Comparison of ENCODE assay signal across 8 mouse cellular contexts in genomic region chr5:135962125-135962491, GRCm38 (mm10). TPM values are rescaled to one million over a fixed set of nuclear protein-coding genes. Genes with fewer than 3 reads are reported as not detected.
DNase-seq lines count a peak whose midpoint lies in the region; ATAC-seq and TF ChIP-seq lines count a peak whose summit lies in the region.

No protein-coding gene starts in this region.

- peak overlapping the region; percentile 74 for H3K9ac ChIP-seq in heart, embryonic 16.5 days (ENCODE audit: low read length)
- H3K9ac ChIP-seq in MEL (ENCODE audit: control insufficient read depth, low read depth, low read length, poor library complexity, severe bottlenecking): peak overlapping the region; percentile 67
- H3K9ac ChIP-seq in hindbrain, embryonic 12.5 days: peak overlapping the region; percentile 63
- H3K9ac ChIP-seq in midbrain, embryonic 12.5 days (replicated peaks): peak overlapping the region; percentile 37

- under 1% methylated on average over 11 of the region's 11 CpGs for whole genome bisulfite sequencing in heart, embryonic 16.5 days
- 1% methylated on average over 11 of the region's 11 CpGs for WGBS in hindbrain, embryonic 12.5 days
- WGBS in midbrain, embryonic 12.5 days: 1% methylated on average over 11 of the region's 11 CpGs

- H3K79me2 ChIP-seq in MEL (ENCODE audit: control insufficient read depth, insufficient read depth, low read length, poor library complexity): peaks cover 4% of the 10 kb centered on the region; the same call in 1 of the 2 replicates

- ATAC-seq in heart, embryonic 16.5 days (replicated peaks; ENCODE audit: extremely low read depth, insufficient read depth, low FRiP score): no peak
- no peak for ATAC-seq in hindbrain, embryonic 12.5 days (ENCODE audit: low FRiP score)
- no peak for ATAC-seq in midbrain, embryonic 12.5 days (ENCODE audit: low FRiP score, low read depth)

- no peak; a peak in 1 of 4 replicates for TF ChIP-seq POLR2A in MEL (IDR thresholded peaks at IDR 0.05; ENCODE audit: control insufficient read depth in 1 of 2, insufficient read depth in 1 of 2, low read depth in 1 of 2, low read length in 2 of 2, poor library complexity in 1 of 2)

- H3K4me2 ChIP-seq in heart, embryonic 16.5 days (ENCODE audit: low read depth, low read length): peak overlapping the region; percentile 80
- H3K4me2 ChIP-seq in hindbrain, embryonic 12.5 days (replicated peaks): peak overlapping the region; percentile 89
- H3K4me2 ChIP-seq in midbrain, embryonic 12.5 days (replicated peaks): peak overlapping the region; percentile 92

- peak in 1 of 2 experiments; percentile 26; a peak in 1 of 4 replicates for TF ChIP-seq EP300 in MEL (IDR thresholded peaks at IDR 0.05; ENCODE audit: low read depth in 1 of 2, low read length in 2 of 2)

- no peaks in the 10 kb centered on the region for H3K9me3 ChIP-seq in heart, embryonic 16.5 days (replicated peaks; ENCODE audit: control insufficient read depth, low read length)
- H3K9me3 ChIP-seq in MEL (replicated peaks; ENCODE audit: insufficient read depth, low read length): no peaks in the 10 kb centered on the region
- H3K9me3 ChIP-seq in hindbrain, embryonic 12.5 days (replicated peaks): no peaks in the 10 kb centered on the region
- H3K9me3 ChIP-seq in midbrain, embryonic 12.5 days: no peaks in the 10 kb centered on the region

- no peak for DNase-seq in heart, adult 11 months
- DNase-seq in MEL (ENCODE audit: low read depth, low spot score): no peak
- DNase-seq in ovary, adult 18-20 months (ENCODE audit: low spot score): no peak
- no peak for DNase-seq in layer of hippocampus, adult 9-11 months
- no peak for DNase-seq in adrenal gland, postnatal 36 days

- peak overlapping the region; percentile 64 for H3K4me3 ChIP-seq in heart, embryonic 16.5 days (ENCODE audit: low read length)
- peak overlapping the region; percentile 53 to 58 for H3K4me3 ChIP-seq in MEL (ENCODE audit: control insufficient read depth in 1 of 2, insufficient read depth in 1 of 2, low read depth in 2 of 2, low read length in 2 of 2)
- peak overlapping the region; percentile 52 for H3K4me3 ChIP-seq in hindbrain, embryonic 12.5 days
- peak overlapping the region; percentile 59 for H3K4me3 ChIP-seq in midbrain, embryonic 12.5 days

- TF ChIP-seq RAD21 in MEL (IDR thresholded peaks at IDR 0.05; ENCODE audit: low read depth, low read length): no peak

- no peaks in the 10 kb centered on the region for H3K27me3 ChIP-seq in heart, embryonic 16.5 days (ENCODE audit: control insufficient read depth, insufficient read depth, low read length)
- H3K27me3 ChIP-seq in MEL (ENCODE audit: control insufficient read depth in 1 of 2, insufficient read depth in 2 of 2, low read length in 2 of 2): no peaks in the 10 kb centered on the region
- H3K27me3 ChIP-seq in hindbrain, embryonic 12.5 days: peaks cover 7% of the 10 kb centered on the region
- H3K27me3 ChIP-seq in midbrain, embryonic 12.5 days: peaks cover 16% of the 10 kb centered on the region

- H3K4me1 ChIP-seq in heart, embryonic 16.5 days (ENCODE audit: control insufficient read depth, insufficient read depth, low read length): peaks cover 14% of the 10 kb centered on the region
- peaks cover 4 to 19% of the 10 kb centered on the region in 2 experiments; a peak in 3 of 4 replicates for H3K4me1 ChIP-seq in MEL (ENCODE audit: control insufficient read depth in 1 of 2, insufficient read depth in 2 of 2, low read length in 2 of 2)
- H3K4me1 ChIP-seq in hindbrain, embryonic 12.5 days: peaks cover 18% of the 10 kb centered on the region
- H3K4me1 ChIP-seq in midbrain, embryonic 12.5 days: peaks cover 16% of the 10 kb centered on the region

- H3K36me3 ChIP-seq in heart, embryonic 16.5 days (ENCODE audit: control insufficient read depth, insufficient read depth): no peaks in the 10 kb centered on the region
- peaks cover 0 to 17% of the 10 kb centered on the region in 2 experiments; a peak in 2 of 4 replicates for H3K36me3 ChIP-seq in MEL (ENCODE audit: control insufficient read depth in 1 of 2, insufficient read depth in 2 of 2, low read length in 2 of 2)
- no peaks in the 10 kb centered on the region for H3K36me3 ChIP-seq in hindbrain, embryonic 12.5 days
- no peaks in the 10 kb centered on the region for H3K36me3 ChIP-seq in midbrain, embryonic 12.5 days

- TF ChIP-seq CTCF in MEL (IDR thresholded peaks at IDR 0.05 in 2 of 3, conservative IDR thresholded peaks at IDR 0.05 in 1 of 3; ENCODE audit: control insufficient read depth in 1 of 3, insufficient read depth in 1 of 3, low read depth in 2 of 3, low read length in 3 of 3, poor library complexity in 1 of 3, severe bottlenecking in 1 of 3): no peak

- peak overlapping the region; percentile 98 for H3K27ac ChIP-seq in heart, embryonic 16.5 days (ENCODE audit: low read length)
- peak overlapping the region; percentile 85 for H3K27ac ChIP-seq in MEL (ENCODE audit: control insufficient read depth, low read depth, low read length)
- H3K27ac ChIP-seq in hindbrain, embryonic 12.5 days: peak overlapping the region; percentile 96
- H3K27ac ChIP-seq in midbrain, embryonic 12.5 days (replicated peaks): peak overlapping the region; percentile 95

TF ChIP-seq in MEL, 35 proteins besides CTCF, POLR2A, EP300 and RAD21:
- TF ChIP-seq CHD1 (IDR thresholded peaks at IDR 0.05; ENCODE audit: low read depth, low read length) (no peak; the same call in 1 of the 2 replicates), ETS1 (IDR thresholded peaks at IDR 0.05; ENCODE audit: low read depth, low read length) (peak; percentile 8; the same call in 1 of the 2 replicates), RCOR1 (IDR thresholded peaks at IDR 0.05; ENCODE audit: low read depth, low read length) (0 out of 2 replicates have a peak, but pooled peaks have one; percentile 39), MAZ (IDR thresholded peaks at IDR 0.05; ENCODE audit: low read depth, low read length) (peak; percentile 76), MXI1 (IDR thresholded peaks at IDR 0.05; ENCODE audit: low read depth, low read length) (no peak; the same call in 1 of the 2 replicates), BHLHE40 (IDR thresholded peaks at IDR 0.05; ENCODE audit: borderline replicate concordance, low read depth, low read length) (0 out of 2 replicates have a peak, but pooled peaks have one; percentile 7), POLR2AphosphoS2 (IDR thresholded peaks at IDR 0.05; ENCODE audit: low read length) (peak; percentile 27), TBP (IDR thresholded peaks at IDR 0.05; ENCODE audit: low read depth, low read length) (0 out of 2 replicates have a peak, but pooled peaks have one; percentile 38), E2F4 (IDR thresholded peaks at IDR 0.05; ENCODE audit: borderline replicate concordance, low read depth, low read length) (no peak), SIN3A (IDR thresholded peaks at IDR 0.05; ENCODE audit: low read length) (peak; percentile 66), NELFE (IDR thresholded peaks at IDR 0.05; ENCODE audit: low read depth, low read length) (peak; percentile 64; the same call in 1 of the 2 replicates), SMC3 (IDR thresholded peaks at IDR 0.05; ENCODE audit: low read depth, low read length) (no peak), NRF1 (IDR thresholded peaks at IDR 0.05; ENCODE audit: insufficient read depth, low read depth, low read length, poor library complexity, severe bottlenecking) (no peak), MYC (IDR thresholded peaks at IDR 0.05; ENCODE audit: low read depth, low read length) (no peak), ZMIZ1 (IDR thresholded peaks at IDR 0.05; ENCODE audit: low read depth, low read length) (peak; percentile 59; the same call in 1 of the 2 replicates), MAX (IDR thresholded peaks at IDR 0.05; ENCODE audit: low read length) (peak; percentile 5; the same call in 1 of the 2 replicates)

RNA-seq across cellular contexts. Expression of gene Ssc4d, which starts 12.2 kb away (rescaled TPM):
- polyA plus RNA-seq in heart, embryonic 16.5 days (2015; fragmentation: Nextera tagmentation; extraction: Ambion mirVana): 0.45 and 0.91 TPM in 2 replicates
- total RNA-seq in MEL (2012; rRNA removed): 0.95 and 1.1 TPM in 2 replicates
- polyA plus RNA-seq in MEL (2012; ENCODE audit: insufficient read depth in 1 of 2, insufficient read length in 2 of 2, low read depth in 1 of 2, low replicate concordance in 2 of 2, missing spikeins in 1 of 2): 1 to 10 TPM in 1 of 2 experiments, not detected in 1; 2.1 TPM
- 1.7 and 3.7 TPM in 2 replicates for polyA plus RNA-seq in hindbrain, embryonic 12.5 days (2016; fragmentation: Nextera tagmentation; extraction: Ambion mirVana)
- polyA plus RNA-seq in midbrain, embryonic 12.5 days (2016; fragmentation: Nextera tagmentation; extraction: Ambion mirVana): 0.82 and 2.2 TPM in 2 replicates
- 1 to 10 TPM; 2.3 to 3.3 TPM for total RNA-seq in adrenal gland, postnatal 36 days (2021)

RNA-seq across cellular contexts. Expression of gene Zp3, which starts 17.8 kb away (rescaled TPM):
- not detected in 2 replicates for polyA plus RNA-seq in heart, embryonic 16.5 days (2015; fragmentation: Nextera tagmentation; extraction: Ambion mirVana)
- total RNA-seq in MEL (2012; rRNA removed): not detected in 2 replicates
- polyA plus RNA-seq in MEL (2012; ENCODE audit: insufficient read depth in 1 of 2, insufficient read length in 2 of 2, low read depth in 1 of 2, low replicate concordance in 2 of 2, missing spikeins in 1 of 2): not detected
- polyA plus RNA-seq in hindbrain, embryonic 12.5 days (2016; fragmentation: Nextera tagmentation; extraction: Ambion mirVana): 0.32 TPM in 1 of 2 replicates, not detected in the other
- polyA plus RNA-seq in midbrain, embryonic 12.5 days (2016; fragmentation: Nextera tagmentation; extraction: Ambion mirVana): not detected in 2 replicates
- not detected for total RNA-seq in adrenal gland, postnatal 36 days (2021)

RNA-seq across cellular contexts. Expression of gene Ywhag, which starts 27.7 kb away (rescaled TPM):
- 167 and 202 TPM in 2 replicates for polyA plus RNA-seq in heart, embryonic 16.5 days (2015; fragmentation: Nextera tagmentation; extraction: Ambion mirVana)
- 109 and 116 TPM in 2 replicates for total RNA-seq in MEL (2012; rRNA removed)
- 100 to 1,000 TPM; 268 to 295 TPM for polyA plus RNA-seq in MEL (2012; ENCODE audit: insufficient read depth in 1 of 2, insufficient read length in 2 of 2, low read depth in 1 of 2, low replicate concordance in 2 of 2, missing spikeins in 1 of 2)
- polyA plus RNA-seq in hindbrain, embryonic 12.5 days (2016; fragmentation: Nextera tagmentation; extraction: Ambion mirVana): 469 and 505 TPM in 2 replicates
- 457 and 466 TPM in 2 replicates for polyA plus RNA-seq in midbrain, embryonic 12.5 days (2016; fragmentation: Nextera tagmentation; extraction: Ambion mirVana)
- 100 to 1,000 TPM; 499 to 690 TPM for total RNA-seq in adrenal gland, postnatal 36 days (2021)

RNA-seq across cellular contexts. Expression of gene Dtx2, which starts 32.5 kb away (rescaled TPM):
- polyA plus RNA-seq in heart, embryonic 16.5 days (2015; fragmentation: Nextera tagmentation; extraction: Ambion mirVana): 21.8 and 22.5 TPM in 2 replicates
- 11.4 and 11.9 TPM in 2 replicates for total RNA-seq in MEL (2012; rRNA removed)
- polyA plus RNA-seq in MEL (2012; ENCODE audit: insufficient read depth in 1 of 2, insufficient read length in 2 of 2, low read depth in 1 of 2, low replicate concordance in 2 of 2, missing spikeins in 1 of 2): 10 to 100 TPM in 1 of 2 experiments, not detected in 1; 17.2 TPM
- 31.4 and 34.5 TPM in 2 replicates for polyA plus RNA-seq in hindbrain, embryonic 12.5 days (2016; fragmentation: Nextera tagmentation; extraction: Ambion mirVana)
- polyA plus RNA-seq in midbrain, embryonic 12.5 days (2016; fragmentation: Nextera tagmentation; extraction: Ambion mirVana): 30.0 and 30.7 TPM in 2 replicates
- total RNA-seq in adrenal gland, postnatal 36 days (2021): 10 to 100 TPM; 13.3 to 17.1 TPM
